Mouse (Mus musculus) embryo, embryonic 10.5 days (tissue): ENCODE measurements around the gene 4933403O08Rik.

Experiments
- DNase-seq: peaks from one replicate; pipeline ENCODE4 v3.0.0-alpha.2; 2015; ENCODE audit warnings: low spot score

Gene 4933403O08Rik

GRCm38 (mm10) chrX:112238749-112239148, at the start of gene 4933403O08Rik:
TSS of gene 4933403O08Rik (plus strand) at chrX:112239049.
- no peak for DNase-seq

- DNase-seq, result no peak
Observed at GRCm38 (mm10) chrX:112242916-112243315, 4.1 kb downstream of the 4933403O08Rik start.

- DNase-seq, result no peak
Observed at GRCm38 (mm10) chrX:112255513-112255912, 16.7 kb downstream of the 4933403O08Rik start.

GRCm38 (mm10) chrX:112273550-112273949, 34.7 kb downstream of the 4933403O08Rik start:
- no peak for DNase-seq
